In the genomic region with DNA sequence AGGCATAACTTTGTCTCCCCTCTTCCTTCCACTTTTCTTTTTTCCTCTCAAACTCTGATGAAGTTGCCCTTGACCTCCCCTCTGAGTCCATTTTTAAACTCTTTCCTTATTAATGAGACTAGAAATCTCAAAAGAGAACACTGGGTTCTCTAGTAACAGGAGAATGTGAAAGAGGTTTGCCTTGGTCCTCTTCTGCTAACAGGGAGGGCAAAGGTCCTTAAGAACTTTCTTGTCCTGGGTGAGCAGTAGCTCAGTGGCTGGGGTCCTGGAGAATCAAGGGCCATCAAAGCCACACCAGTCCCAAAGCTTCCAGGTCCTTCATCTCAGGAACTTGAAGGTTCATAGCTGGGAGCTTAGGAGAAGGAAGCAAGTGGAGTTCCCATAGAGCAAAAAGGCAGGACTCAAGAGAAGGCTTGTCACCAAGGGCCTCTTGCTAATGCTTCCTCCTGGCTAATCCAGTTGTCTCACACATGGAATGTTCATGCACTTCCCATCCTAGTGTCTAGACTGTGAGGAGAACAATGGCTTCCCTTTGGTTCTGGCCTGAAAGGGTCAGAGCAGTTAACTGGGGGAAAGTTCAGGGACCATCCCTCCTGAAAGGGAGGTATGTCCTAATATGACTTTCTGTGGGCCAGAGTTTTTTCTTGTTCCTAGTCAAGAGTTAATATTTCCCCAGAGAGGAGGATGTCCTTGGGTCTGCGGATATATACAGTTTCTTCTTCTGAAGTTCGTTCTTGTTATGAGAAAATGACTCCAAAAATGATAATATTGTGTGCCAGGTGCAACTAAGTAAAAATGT, we compare ENCODE assay signal across 24 mouse cellular contexts. TPM values are rescaled to one million over a fixed set of nuclear protein-coding genes. Genes with fewer than 3 reads are reported as not detected.
DNase-seq lines count a peak whose midpoint lies in the region; ATAC-seq and TF ChIP-seq lines count a peak whose summit lies in the region.
"Had no signal": no experiment of that assay in that cellular context is flagged by ENCODE, and none has a peak within 500 bp of the region (broad histone marks: within the 10 kb centered on the region; RNA-seq: fewer than 3 reads in every experiment).

No protein-coding gene starts in this region.

- intact Hi-C loops in heart, adult 2 months (cut with DNase I): no loop called here

- DNase-seq in heart, embryonic 10.5 days (ENCODE audit: low spot score): peak; percentile 46
- no peak for DNase-seq in heart, adult 2 months
- DNase-seq in kidney, adult 9 months: peak; percentile 65
- DNase-seq in kidney, adult 8-10 months: no peak
- DNase-seq in midbrain, embryonic 11.5 days (ENCODE audit: low spot score, missing footprints): peak; percentile 31
- DNase-seq in midbrain, embryonic 14.5 days: no peak
- DNase-seq: adrenal gland, adult 8-10 months; adrenal gland, postnatal 14 days; adrenal gland, postnatal 36 days; B cell, adult 2 months; cerebellum, adult 11-12 months; cerebellum, adult 2 months; cerebellum, adult 9-10 months; cerebellum, postnatal 10 days; cerebellum, postnatal 25 days had no signal

- no peak for ATAC-seq in midbrain, embryonic 11.5 days (ENCODE audit: low FRiP score)
- ATAC-seq in midbrain, embryonic 14.5 days (ENCODE audit: low FRiP score, low TSS enrichment): no peak
- ATAC-seq: activated CD4-positive, CD25-positive, alpha-beta regulatory T cell, adult 4 months; CD4-positive, CD25-positive, alpha-beta regulatory T cell, adult 4 months; forebrain, embryonic 13.5 days; forebrain, embryonic 15.5 days; Patski had no signal

- TF ChIP-seq POLR2A in heart, adult 2 months (IDR thresholded peaks at IDR 0.05; ENCODE audit: insufficient read depth, low read depth, low read length): no peak

- no peak overlapping the region for H3K27ac ChIP-seq in heart, embryonic 10.5 days
- no peak overlapping the region for H3K27ac ChIP-seq in heart, adult 2 months
- H3K27ac ChIP-seq in midbrain, embryonic 11.5 days (ENCODE audit: low read depth, low read length): no peak overlapping the region
- H3K27ac ChIP-seq in midbrain, embryonic 14.5 days (replicated peaks; ENCODE audit: low read depth, low read length): no peak overlapping the region
- H3K27ac ChIP-seq: embryonic facial prominence, embryonic 10.5 days; embryonic facial prominence, embryonic 12.5 days; forebrain, embryonic 13.5 days; forebrain, embryonic 15.5 days had no signal

- no peak overlapping the region for H3K4me3 ChIP-seq in heart, embryonic 10.5 days
- no peak overlapping the region for H3K4me3 ChIP-seq in heart, adult 2 months
- H3K4me3 ChIP-seq in midbrain, embryonic 11.5 days (ENCODE audit: low read depth, low read length): no peak overlapping the region
- H3K4me3 ChIP-seq in midbrain, embryonic 14.5 days (replicated peaks; ENCODE audit: low read depth, low read length): no peak overlapping the region
- H3K4me3 ChIP-seq: embryonic facial prominence, embryonic 10.5 days; embryonic facial prominence, embryonic 12.5 days; forebrain, embryonic 13.5 days; forebrain, embryonic 15.5 days had no signal

- H3K27me3 ChIP-seq in heart, embryonic 10.5 days (ENCODE audit: insufficient read depth, poor library complexity, severe bottlenecking): no peaks in the 10 kb centered on the region
- H3K27me3 ChIP-seq in heart, adult 2 months (ENCODE audit: control insufficient read depth, insufficient read depth, low read length): no peaks in the 10 kb centered on the region
- H3K27me3 ChIP-seq in midbrain, embryonic 11.5 days (ENCODE audit: control insufficient read depth, insufficient read depth, low read length): no peaks in the 10 kb centered on the region
- no peaks in the 10 kb centered on the region for H3K27me3 ChIP-seq in midbrain, embryonic 14.5 days (ENCODE audit: control insufficient read depth, insufficient read depth, low read length)
- H3K27me3 ChIP-seq: embryonic facial prominence, embryonic 12.5 days; forebrain, embryonic 13.5 days; forebrain, embryonic 15.5 days had no signal

- H3K36me3 ChIP-seq in heart, embryonic 10.5 days: no peaks in the 10 kb centered on the region
- H3K36me3 ChIP-seq in heart, adult 2 months (ENCODE audit: control insufficient read depth, insufficient read depth, low read length): no peaks in the 10 kb centered on the region
- H3K36me3 ChIP-seq in midbrain, embryonic 11.5 days (ENCODE audit: control insufficient read depth, insufficient read depth, low read length): no peaks in the 10 kb centered on the region
- H3K36me3 ChIP-seq in midbrain, embryonic 14.5 days (ENCODE audit: control insufficient read depth, insufficient read depth, low read length): no peaks in the 10 kb centered on the region
- H3K36me3 ChIP-seq: embryonic facial prominence, embryonic 10.5 days; embryonic facial prominence, embryonic 12.5 days; forebrain, embryonic 15.5 days; G1E had no signal

- no peak overlapping the region for H3K4me2 ChIP-seq in midbrain, embryonic 11.5 days
- no peak overlapping the region for H3K4me2 ChIP-seq in midbrain, embryonic 14.5 days (ENCODE audit: low read length)
- H3K4me2 ChIP-seq: embryonic facial prominence, embryonic 12.5 days; forebrain, embryonic 13.5 days; forebrain, embryonic 15.5 days had no signal

- TF ChIP-seq CTCF in heart, adult 2 months (IDR thresholded peaks at IDR 0.05): no peak

- H3K9me3 ChIP-seq in heart, embryonic 10.5 days: no peaks in the 10 kb centered on the region
- H3K9me3 ChIP-seq in midbrain, embryonic 11.5 days (ENCODE audit: control insufficient read depth, low read length): no peaks in the 10 kb centered on the region
- no peaks in the 10 kb centered on the region for H3K9me3 ChIP-seq in midbrain, embryonic 14.5 days (ENCODE audit: control insufficient read depth, low read length)
- H3K9me3 ChIP-seq: embryonic facial prominence, embryonic 10.5 days; embryonic facial prominence, embryonic 12.5 days; forebrain, embryonic 13.5 days; forebrain, embryonic 15.5 days; G1E had no signal

- WGBS in heart, embryonic 10.5 days: 89% methylated on average over 2 of the region's 2 CpGs
- WGBS in heart, adult 2 months: 76% methylated on average over 2 of the region's 2 CpGs
- WGBS in midbrain, embryonic 11.5 days: 88% methylated on average over 2 of the region's 2 CpGs
- WGBS in midbrain, embryonic 14.5 days: 92% methylated on average over 2 of the region's 2 CpGs

- H3K79me2 ChIP-seq in heart, adult 2 months (replicated peaks; ENCODE audit: control insufficient read depth, insufficient read depth, low read length): no peaks in the 10 kb centered on the region

- no peak overlapping the region for H3K9ac ChIP-seq in heart, adult 2 months (ENCODE audit: low read depth, low read length)
- H3K9ac ChIP-seq in midbrain, embryonic 11.5 days (ENCODE audit: low read length): no peak overlapping the region
- no peak overlapping the region for H3K9ac ChIP-seq in midbrain, embryonic 14.5 days (replicated peaks; ENCODE audit: low read length)
- H3K9ac ChIP-seq: embryonic facial prominence, embryonic 12.5 days; forebrain, embryonic 13.5 days; forebrain, embryonic 15.5 days had no signal

- no peaks in the 10 kb centered on the region for H3K4me1 ChIP-seq in heart, embryonic 10.5 days
- no peaks in the 10 kb centered on the region for H3K4me1 ChIP-seq in heart, adult 2 months (ENCODE audit: control insufficient read depth, insufficient read depth, low read length)
- no peaks in the 10 kb centered on the region for H3K4me1 ChIP-seq in midbrain, embryonic 11.5 days (ENCODE audit: control insufficient read depth, insufficient read depth, low read length)
- no peaks in the 10 kb centered on the region for H3K4me1 ChIP-seq in midbrain, embryonic 14.5 days (ENCODE audit: control insufficient read depth, insufficient read depth, low read length)
- H3K4me1 ChIP-seq: embryonic facial prominence, embryonic 12.5 days; forebrain, embryonic 13.5 days; forebrain, embryonic 15.5 days had no signal

- no peak for TF ChIP-seq EP300 in heart, adult 2 months (IDR thresholded peaks at IDR 0.05; ENCODE audit: insufficient read depth, low read depth, low read length)

RNA-seq across cellular contexts. Expression of a gene that starts 8.2 kb away (rescaled TPM):
- 76.7 and 99.6 TPM in 2 replicates for polyA plus RNA-seq in heart, embryonic 10.5 days (2016; fragmentation: Nextera tagmentation; extraction: Ambion mirVana)
- 10 to 100 TPM; 63.9 to 73.5 TPM for total RNA-seq in heart, adult 2 months (2021)
- 44.1 and 59.6 TPM in 2 replicates for polyA plus RNA-seq in heart, adult 2 months (2012; rRNA removed)
- polyA plus RNA-seq in midbrain, embryonic 11.5 days (2014; fragmentation: Nextera tagmentation; extraction: Ambion mirVana): 43.2 and 46.1 TPM in 2 replicates
- polyA plus RNA-seq in midbrain, embryonic 14.5 days (2014; fragmentation: Nextera tagmentation; extraction: Ambion mirVana): 86.2 and 87.1 TPM in 2 replicates

RNA-seq across cellular contexts. Expression of a gene that starts 21.1 kb away (rescaled TPM):
- polyA plus RNA-seq in heart, embryonic 10.5 days (2016; fragmentation: Nextera tagmentation; extraction: Ambion mirVana): 0.90 and 1.4 TPM in 2 replicates
- under 1 TPM; 0.05 TPM for total RNA-seq in heart, adult 2 months (2021)
- polyA plus RNA-seq in heart, adult 2 months (2012; rRNA removed): 0.06 TPM in 1 of 2 replicates, not detected in the other
- 0.11 and 0.45 TPM in 2 replicates for polyA plus RNA-seq in midbrain, embryonic 11.5 days (2014; fragmentation: Nextera tagmentation; extraction: Ambion mirVana)
- polyA plus RNA-seq in midbrain, embryonic 14.5 days (2014; fragmentation: Nextera tagmentation; extraction: Ambion mirVana): 0.07 TPM in 1 of 2 replicates, not detected in the other
- polyA plus RNA-seq: CD4-positive, CD25-positive, alpha-beta regulatory T cell, adult 4 months had no signal

RNA-seq across cellular contexts. Expression of a gene that starts 21.8 kb away (rescaled TPM):
- 28.3 and 33.0 TPM in 2 replicates for polyA plus RNA-seq in heart, embryonic 10.5 days (2016; fragmentation: Nextera tagmentation; extraction: Ambion mirVana)
- 10 to 100 TPM; 12.5 to 13.7 TPM for total RNA-seq in heart, adult 2 months (2021)
- 10.6 and 13.2 TPM in 2 replicates for polyA plus RNA-seq in heart, adult 2 months (2012; rRNA removed)
- 27.0 and 31.0 TPM in 2 replicates for polyA plus RNA-seq in midbrain, embryonic 11.5 days (2014; fragmentation: Nextera tagmentation; extraction: Ambion mirVana)
- polyA plus RNA-seq in midbrain, embryonic 14.5 days (2014; fragmentation: Nextera tagmentation; extraction: Ambion mirVana): 15.6 and 17.9 TPM in 2 replicates

RNA-seq across cellular contexts. Expression of a gene that starts 26.7 kb away (rescaled TPM):
- polyA plus RNA-seq in heart, embryonic 10.5 days (2016; fragmentation: Nextera tagmentation; extraction: Ambion mirVana): 0.18 and 0.20 TPM in 2 replicates
- total RNA-seq in heart, adult 2 months (2021): under 1 TPM in 1 of 2 experiments, not detected in 1; 0.27 TPM
- not detected in 2 replicates for polyA plus RNA-seq in heart, adult 2 months (2012; rRNA removed)
- 0.11 TPM in 2 replicates for polyA plus RNA-seq in midbrain, embryonic 11.5 days (2014; fragmentation: Nextera tagmentation; extraction: Ambion mirVana)
- polyA plus RNA-seq in midbrain, embryonic 14.5 days (2014; fragmentation: Nextera tagmentation; extraction: Ambion mirVana): 0.65 and 0.97 TPM in 2 replicates
- total RNA-seq: adrenal gland, postnatal 14 days had no signal
- polyA plus RNA-seq: activated CD4-positive, CD25-positive, alpha-beta regulatory T cell, adult 4 months; CD4-positive, CD25-positive, alpha-beta regulatory T cell, adult 4 months; forebrain, embryonic 11.5 days; G1E had no signal

Comparison
In these comparisons a context has a peak if more than half of its experiments do, and no peak if none do; other contexts are left out.
1. DNase-seq: peak in heart, embryonic 10.5 days (single experiment), kidney, adult 9 months (single experiment) and midbrain, embryonic 11.5 days (single experiment); none in heart, adult 2 months (0 of 2), kidney, adult 8-10 months (0 of 2) and midbrain, embryonic 14.5 days (single experiment).